Mouse (Mus musculus) ES-CJ7 (cell line): ENCODE results near the gene Llgl1.

ENCODE experiments used
- DNase-seq: peaks from one replicate; pipeline ENCODE4 v3.0.0; 2011; ENCODE audit warnings: low read depth, low spot score

The Llgl1 gene

DNA sequence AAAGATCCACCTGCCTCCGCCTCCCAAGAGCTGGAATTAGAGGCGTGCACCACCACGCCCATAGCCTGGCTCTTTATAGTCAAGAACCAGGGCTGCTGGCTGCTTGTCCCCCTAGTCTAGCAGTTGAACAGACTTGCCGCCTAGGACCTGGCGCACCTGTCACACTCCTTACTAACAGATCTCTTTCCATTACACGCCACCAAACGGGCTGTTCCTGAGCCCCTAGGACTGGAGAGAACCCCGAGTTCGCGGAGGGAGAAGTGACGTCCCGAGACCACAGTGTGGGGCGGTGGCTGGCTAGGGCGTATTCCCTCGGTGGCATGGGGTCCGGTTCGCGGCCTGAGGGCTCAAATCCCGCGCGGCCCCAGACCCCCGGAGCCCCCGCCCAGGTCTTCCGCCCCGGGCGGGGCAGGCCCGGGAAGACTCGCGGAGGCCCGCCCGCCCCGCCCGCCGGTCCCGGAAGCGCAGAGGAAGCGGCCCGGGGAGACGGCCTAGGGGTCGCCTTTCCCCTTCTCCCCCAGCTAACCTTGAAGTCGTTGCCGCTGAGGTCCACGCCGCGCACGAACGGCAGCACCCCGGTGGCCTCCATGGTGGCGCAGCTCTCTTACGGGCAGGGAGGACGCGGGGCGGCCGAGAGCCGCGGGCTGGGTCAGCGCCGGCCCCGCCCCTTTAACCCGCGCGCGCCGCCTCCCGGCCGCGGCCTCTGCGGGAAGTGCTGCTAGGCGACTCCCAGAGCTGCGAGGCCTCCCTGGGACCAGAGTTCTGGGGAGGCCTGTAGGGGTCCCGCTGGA, 27.3 kb downstream of the Llgl1 start, which contains the start of gene Flii:
Flii (minus strand) TSS at position 663 of the 791 bp plus-strand sequence.
- DNase-seq: peak; percentile 61

DNA sequence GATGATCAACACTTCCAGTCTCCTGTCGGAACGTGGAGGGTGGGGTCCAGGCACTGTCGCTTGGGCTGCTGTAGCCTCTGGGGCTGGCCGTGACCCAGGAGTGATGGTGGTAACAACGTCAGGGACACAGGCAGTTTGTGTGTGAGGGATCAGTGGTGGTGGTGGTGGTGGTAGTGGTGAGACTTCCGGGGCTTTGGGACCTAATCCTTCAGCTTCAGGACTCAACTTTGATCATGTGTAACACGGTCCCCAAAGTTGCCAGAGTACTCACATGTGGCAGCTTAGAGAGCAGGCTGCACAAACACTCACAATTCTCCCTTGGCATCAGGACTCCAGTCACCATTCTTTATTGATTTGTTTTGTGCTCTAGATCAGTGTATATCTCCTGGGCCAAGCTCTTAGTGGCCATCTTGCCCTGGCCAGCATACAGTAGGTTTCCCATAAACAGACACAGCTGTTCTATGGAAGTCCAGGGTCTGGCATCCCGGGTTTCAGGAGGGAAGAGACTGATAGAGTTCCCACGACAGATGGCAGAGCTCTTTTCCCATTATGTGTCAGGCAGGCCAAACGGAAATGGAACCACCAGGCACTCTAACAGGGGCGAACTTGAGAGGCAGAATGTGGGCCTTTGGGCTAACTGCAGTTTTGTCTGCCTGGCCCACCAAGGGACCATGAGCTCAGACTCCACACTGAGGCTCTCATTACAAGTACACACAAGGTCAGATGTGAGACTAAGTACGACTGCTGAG, 28.0 kb downstream of the Llgl1 start:
- DNase-seq: no peak

DNA sequence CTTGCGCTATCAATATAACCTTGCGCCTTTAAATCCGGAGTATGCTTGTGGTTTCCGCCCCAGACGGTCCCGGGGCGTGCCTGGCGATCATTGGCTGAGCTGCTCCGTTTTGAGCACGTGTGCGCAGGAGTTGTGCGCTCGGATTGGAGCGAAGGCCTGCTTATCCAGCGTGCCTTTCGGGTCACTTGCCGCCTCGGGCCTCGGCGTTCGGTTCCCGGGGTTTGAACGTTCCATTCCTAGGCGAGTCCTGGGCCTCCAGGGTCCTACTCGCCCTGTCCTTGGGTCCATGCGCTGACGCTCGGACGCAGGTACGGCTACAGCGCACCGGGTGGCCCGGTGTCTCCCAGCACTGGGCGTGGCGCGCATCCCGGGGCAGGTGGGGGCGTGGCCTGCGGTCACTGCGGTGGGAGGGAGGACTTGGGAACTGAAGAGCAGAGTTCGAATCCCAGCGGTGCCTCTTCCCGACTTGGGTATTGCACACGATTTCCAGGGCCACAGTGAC, 28.8 kb downstream of the Llgl1 start, which contains the start of gene Mief2:
Mief2 (plus strand) TSS at position 139 of the 502 bp plus-strand sequence.
- peak; percentile 96 for DNase-seq

DNA sequence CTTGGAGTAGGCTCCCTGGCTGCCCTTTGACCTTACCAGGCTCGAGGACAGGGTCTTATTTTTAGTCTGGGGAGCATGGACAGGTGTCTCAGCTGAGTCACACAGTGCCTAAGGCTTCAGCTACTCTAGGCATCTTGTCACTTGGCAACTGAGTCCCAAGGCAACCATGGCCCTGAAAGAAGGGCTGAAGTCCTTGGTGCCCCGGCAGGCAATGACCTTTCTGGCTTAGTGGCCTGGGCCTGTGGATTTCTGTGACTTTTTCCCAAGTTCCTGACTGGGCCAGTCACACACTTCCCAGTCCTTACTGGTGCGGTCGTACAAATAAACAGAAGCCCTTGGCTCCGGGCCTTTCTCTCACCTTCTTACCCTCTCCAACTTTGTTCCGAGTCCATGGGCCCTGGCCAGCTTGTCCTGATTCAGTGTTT, 29.7 kb downstream of the Llgl1 start:
- DNase-seq: no peak

DNA sequence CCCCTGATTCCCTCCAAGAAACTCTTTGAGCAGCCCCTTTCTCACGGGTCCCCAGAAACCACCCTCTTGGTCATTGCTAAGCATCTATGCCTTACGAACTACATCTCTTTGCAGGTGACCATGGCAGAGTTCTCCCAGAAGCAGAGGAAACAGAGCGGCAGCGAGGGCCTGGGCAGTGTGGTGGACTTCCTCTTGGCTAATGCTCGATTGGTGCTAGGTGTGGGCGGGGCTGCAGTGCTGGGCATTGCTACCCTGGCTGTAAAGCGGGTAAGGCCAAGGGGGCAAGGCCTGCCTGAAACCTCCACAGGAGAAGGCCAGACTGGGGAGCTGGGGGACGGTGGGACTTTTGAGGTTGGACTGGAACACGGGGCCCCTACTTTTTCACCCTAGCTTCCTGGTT, 30.6 kb downstream of the Llgl1 start:
- DNase-seq: no peak

DNA sequence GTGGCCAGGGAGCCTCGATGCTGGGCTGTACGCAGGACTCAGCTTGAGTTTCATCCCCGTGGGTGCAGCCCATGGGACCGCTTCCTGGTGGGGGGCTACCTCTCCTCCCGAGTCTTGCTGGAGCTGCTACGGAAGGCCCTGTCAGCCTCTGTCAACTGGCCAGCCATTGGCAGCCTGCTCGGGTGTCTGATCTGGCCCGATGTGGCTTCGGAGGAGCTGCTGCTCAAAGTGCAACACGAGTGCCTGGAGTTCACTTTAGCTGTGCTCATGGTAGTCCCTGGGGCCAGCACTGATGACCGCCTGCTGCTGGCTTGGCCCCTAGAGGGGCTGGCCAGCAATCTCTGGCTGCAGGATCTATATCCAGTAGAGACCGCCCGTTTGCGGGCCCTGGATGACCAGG, 31.7 kb downstream of the Llgl1 start:
- no peak for DNase-seq

DNA sequence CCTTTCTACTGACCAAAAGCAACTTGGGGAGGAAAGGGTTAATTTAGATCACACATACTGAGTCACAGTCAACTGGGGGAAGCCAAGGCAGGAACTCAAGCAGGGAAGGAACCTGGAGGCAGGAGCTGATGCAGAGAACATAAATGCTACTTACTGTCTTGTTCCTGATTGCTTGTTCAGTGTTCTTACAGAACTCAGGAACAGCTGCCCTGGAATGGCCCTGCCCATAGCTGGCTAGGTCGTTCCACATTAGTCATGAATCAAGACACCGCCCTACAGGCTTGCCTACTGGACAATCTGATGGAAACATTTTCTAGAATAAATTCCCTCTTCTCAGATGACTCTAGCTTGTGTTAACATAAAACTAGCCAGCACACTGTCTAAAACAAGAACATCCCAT, 34.7 kb downstream of the Llgl1 start:
- no peak for DNase-seq

DNA sequence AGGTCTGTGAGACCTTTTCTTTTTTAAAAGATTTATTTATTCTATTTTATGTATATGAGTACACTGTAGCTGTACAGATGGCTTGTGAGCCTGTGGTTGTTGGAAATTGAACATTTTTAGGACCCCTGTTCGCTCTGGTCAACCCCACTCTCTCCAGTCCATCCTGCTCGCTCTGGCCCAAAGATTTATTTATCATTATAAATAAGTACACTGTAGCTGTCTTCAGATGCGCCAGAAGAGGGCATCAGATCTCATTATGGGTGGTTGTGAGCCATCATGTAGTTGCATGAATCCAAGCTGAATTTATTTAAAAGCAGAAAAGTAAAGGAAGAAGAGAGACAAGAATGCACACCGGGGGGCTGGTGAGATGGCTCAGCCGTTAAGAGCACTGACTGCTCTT, 35.7 kb downstream of the Llgl1 start:
- DNase-seq: no peak

DNA sequence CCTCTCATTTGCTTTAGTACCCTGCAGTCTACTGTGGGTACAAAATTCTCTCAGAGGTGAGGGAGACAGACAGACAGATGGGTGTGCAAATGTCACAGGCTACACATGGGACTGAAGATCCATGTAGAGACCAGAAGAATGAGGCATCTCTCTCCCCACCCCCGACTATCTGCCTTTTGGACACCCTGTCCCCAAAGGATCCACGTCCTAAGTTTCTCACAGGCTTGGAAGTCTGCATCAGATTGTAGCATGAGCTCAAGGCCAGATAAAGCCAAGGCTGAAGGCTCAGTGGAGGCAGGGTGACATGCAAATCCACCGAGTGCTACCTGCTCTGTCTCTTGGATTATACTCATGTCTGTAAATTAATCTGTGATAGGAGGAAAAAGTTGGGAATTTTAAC, 37.0 kb downstream of the Llgl1 start:
- DNase-seq: no peak

DNA sequence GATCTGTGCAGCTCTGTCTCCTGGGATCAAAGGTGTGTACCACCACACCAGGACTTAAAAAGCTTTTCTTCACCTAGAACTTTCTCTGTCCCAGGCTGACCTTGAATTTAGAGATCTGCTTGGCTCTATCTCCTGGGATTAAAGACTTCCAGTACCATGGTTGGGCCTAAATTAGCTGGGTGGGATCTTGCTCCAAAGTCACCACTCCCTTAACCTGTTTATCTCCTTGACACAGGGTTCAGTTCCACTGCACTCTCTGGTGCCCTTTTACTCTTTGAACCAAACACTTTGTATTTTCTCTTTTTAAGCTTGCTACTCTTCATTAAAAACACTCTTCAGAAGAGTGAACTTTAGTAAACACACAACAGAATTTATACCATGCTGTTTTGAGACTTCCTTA, 37.9 kb downstream of the Llgl1 start:
- DNase-seq: no peak

DNA sequence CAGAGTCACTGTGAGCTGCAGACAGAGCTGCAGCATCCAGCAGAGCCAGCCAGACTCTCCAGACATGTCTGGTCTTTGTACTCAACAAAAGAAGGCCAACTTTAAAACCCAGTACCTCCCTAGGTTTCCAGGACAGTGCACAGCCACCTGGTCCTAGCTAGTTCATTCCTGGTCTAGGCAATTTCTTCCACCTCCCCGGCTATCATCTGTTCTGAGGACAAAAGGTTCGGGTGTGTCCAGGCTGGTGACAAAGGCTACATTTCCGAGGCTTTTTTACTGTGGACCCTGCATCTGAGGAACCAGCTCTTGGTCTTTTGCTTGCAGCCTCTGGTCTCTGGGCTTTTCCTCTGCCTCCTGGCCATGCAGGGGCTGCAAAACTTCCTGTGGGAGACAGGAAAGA, 40.8 kb downstream of the Llgl1 start:
- peak; percentile 84 for DNase-seq

DNA sequence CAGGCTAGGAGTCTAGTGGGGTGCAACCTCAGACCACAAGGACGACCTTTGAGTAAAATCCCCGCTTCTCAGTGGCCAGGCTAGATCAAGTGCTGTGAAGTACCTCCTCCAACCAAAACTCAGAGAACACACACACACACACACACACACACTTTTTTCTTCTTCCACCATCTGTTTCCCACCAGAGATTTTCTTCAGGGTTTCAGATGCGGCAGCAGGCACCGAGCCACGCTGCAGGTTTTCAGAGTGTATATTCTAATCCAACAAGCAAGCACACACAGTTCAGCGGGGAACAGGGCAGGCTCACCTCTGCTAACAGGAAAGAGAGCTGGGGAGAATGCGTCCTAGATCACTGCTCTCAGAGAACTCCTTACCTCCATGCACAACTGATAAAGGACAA, 56.0 kb downstream of the Llgl1 start:
- no peak for DNase-seq

DNA sequence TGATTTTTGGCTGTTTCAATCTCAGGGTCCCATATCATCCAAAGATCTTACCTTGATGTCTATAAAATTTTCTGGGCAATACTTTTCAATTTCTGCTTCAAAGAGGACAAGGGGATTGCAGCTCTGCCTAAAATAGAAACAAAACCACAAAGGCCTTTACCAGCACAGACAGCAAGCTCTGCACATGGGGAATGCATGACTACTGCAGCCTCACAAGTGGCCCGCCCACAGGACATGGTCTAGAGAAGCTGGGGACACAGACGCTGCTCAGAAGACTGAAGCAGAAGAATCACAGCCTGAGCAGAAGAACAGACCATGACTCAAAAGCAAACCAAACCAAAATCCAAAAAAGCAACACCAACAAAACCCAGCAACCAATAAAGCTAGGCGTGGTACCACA, 62.2 kb downstream of the Llgl1 start:
- no peak for DNase-seq
